Mouse (Mus musculus) cortical plate, adult 2 months (tissue): ENCODE measurements around the gene Cwh43. TPM values are rescaled to one million over a fixed set of nuclear protein-coding genes. Genes with fewer than 3 reads are reported as not detected.

Experiments used
- H3K27ac ChIP-seq: fragments of 200-500 bp; 2 replicates; pipeline ENCODE4 v1.5.1; 2012; ENCODE audit warnings: low read length, control low read depth, inconsistent platforms; ENCODE audit not compliant: insufficient read depth
- H3K4me1 ChIP-seq: fragments of 200-500 bp; 2 replicates; pipeline ENCODE4 v1.6.1; 2011; ENCODE audit warnings: low read length; ENCODE audit not compliant: control insufficient read depth, insufficient read depth
- H3K4me3 ChIP-seq: fragments of 200-500 bp; 2 replicates; pipeline ENCODE4 v1.5.1; 2011; ENCODE audit warnings: mild to moderate bottlenecking, low read length, control low read depth; ENCODE audit not compliant: insufficient read depth
- CTCF ChIP-seq: fragments of 200-500 bp; IDR thresholded peaks from 2 replicates; pipeline ENCODE4 v1.5.1; 2011; ENCODE audit warnings: mild to moderate bottlenecking, control low read depth, low read length; ENCODE audit not compliant: insufficient read depth; ENCODE audit errors: extremely low read depth
- POLR2A ChIP-seq: fragments of 200-500 bp; IDR thresholded peaks from 2 replicates; pipeline ENCODE4 v1.6.1; 2011; ENCODE audit warnings: mild to moderate bottlenecking, low read length, control low read depth; ENCODE audit not compliant: insufficient read depth; ENCODE audit errors: extremely low read depth
- polyA plus RNA-seq: library from polyadenylated mRNA; depleted of rRNA; stranded (reverse); fragments of >200 nt; gene quantifications from 2 replicates; pipeline ENCODE4 v1.2.3, GENCODE M21; 2012; rRNA removed

Cwh43 gene
- 2.8 and 3.6 TPM in 2 replicates for polyA plus RNA-seq

DNA sequence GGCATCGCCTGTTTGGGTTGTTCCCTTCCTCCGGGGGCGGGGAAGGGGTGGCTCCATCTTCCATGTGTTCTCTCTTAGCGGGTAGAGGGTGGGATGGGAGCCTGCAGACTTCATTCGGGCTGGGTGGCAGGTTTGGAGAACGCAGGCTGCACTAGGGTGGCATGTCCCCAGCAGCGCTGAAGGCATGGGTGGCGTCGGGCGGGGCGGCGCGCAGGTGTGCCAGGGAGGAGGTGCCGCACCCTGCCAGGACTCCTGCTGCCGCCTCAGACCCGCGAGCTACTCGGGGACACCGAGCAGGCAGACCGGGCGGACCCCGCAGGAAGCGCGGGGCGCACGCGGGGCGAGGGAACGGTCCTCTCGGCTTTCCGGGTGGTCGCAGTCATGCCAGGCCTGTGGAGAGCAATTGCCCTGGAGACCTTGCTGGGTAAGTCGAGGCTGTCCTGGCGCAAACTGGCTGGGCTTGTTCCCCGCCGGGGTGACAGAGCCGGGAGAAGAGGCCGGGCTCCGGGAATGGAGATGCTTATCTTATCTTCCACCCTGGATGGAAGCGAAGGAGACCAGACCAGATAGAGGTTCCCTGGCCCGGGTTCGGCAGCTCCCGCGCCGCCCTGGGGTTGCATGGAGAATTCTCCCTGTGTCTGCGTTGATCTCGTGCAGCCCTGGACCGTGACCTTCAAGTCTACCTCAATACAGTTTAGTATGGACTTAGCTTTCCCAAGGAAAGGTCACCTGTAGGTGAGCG lies at the start of gene Cwh43:
Cwh43 (plus strand) TSS at position 95 of the 742 bp plus-strand sequence.
- Histone ChIP-seq H3K27ac (no peak within 1 kb of the TSS), H3K4me1 (no peaks in the 10 kb centered on the region), H3K4me3 (peak within 1 kb of the TSS; percentile 39)
- TF ChIP-seq POLR2A (peak; percentile 39; the same call in 1 of the 2 replicates), CTCF (no peak)

DNA sequence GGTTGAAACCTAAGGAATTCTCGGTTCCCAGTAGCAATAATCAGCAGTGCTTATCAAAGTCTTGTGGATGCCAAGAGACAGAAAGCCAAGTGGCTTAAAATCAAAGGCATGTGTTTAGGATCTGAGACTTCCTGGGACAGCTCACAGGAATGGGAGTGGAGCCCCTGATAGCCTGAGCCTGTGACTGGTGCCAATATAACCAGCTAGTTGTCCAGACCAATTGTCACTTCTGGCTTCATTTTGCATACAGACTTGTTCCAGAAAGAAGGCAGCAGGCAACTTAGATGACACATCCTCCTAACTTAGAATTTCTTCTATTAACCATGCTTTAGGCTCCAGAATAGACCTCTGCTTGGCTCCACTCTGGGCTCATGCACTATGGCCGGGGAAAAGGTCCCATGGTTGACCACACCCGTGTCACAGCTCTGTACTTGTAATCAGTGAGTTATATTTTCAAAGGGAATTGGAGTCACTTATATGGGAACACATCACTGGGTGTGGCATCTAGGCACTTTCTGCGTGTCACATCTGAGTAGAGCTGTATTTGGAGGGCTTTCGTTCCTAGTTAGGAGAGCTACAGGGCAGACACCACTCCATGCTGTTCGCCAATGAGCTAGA lies 46.6 kb upstream of the Cwh43 start:
- peak overlapping the region; percentile 47 for H3K27ac ChIP-seq
- no peak overlapping the region for H3K4me3 ChIP-seq
- peaks cover 8% of the 10 kb centered on the region for H3K4me1 ChIP-seq
- TF ChIP-seq CTCF (no peak), POLR2A (no peak)

DNA sequence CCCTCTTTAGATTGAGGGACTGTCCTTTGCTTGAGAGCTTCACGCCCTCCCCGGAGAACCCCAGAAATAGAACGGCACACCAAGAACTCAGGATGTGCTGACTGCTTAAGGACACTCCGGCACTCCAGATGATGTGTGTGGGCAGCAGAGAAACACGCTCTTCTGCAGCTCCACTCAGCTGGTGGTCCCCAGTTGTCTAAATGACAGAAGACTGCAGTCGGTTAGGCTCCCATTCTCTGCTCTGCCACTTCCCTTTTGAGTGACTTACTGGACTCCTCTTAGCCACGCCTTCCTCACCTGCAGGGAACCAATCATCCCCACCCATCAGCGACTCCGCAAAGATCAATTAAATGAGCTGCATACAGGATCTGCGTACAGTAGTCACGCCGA lies 46.1 kb upstream of the Cwh43 start:
- Histone ChIP-seq H3K4me1 (peaks cover 8% of the 10 kb centered on the region), H3K27ac (0 out of 2 replicates have a peak overlapping the region, but pooled peaks have one; percentile 47), H3K4me3 (no peak overlapping the region)
- 0 out of 2 replicates have a peak, but pooled peaks have one; percentile 38 for TF ChIP-seq POLR2A
- no peak for TF ChIP-seq CTCF

DNA sequence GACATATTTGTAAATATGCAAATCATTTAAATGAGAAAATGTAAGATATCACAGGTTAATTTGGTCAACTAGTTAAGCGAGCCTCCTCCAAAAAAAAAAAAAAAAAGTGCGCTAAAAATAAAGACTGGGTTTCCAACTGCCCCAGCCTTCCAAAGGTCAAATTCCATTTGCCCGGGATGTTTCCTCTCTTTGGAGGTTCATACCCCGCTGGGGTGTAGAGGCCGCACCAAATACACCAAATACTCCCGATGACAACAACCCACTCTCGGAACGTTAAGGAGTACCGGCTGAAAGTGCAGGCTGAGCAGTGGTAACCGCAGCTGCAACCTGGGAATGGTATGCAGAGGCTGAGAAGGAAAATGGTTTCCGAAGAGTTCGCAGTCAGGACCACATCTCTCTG lies 45.6 kb upstream of the Cwh43 start:
- H3K4me3 ChIP-seq = no peak overlapping the region
- H3K27ac ChIP-seq = no peak overlapping the region

DNA sequence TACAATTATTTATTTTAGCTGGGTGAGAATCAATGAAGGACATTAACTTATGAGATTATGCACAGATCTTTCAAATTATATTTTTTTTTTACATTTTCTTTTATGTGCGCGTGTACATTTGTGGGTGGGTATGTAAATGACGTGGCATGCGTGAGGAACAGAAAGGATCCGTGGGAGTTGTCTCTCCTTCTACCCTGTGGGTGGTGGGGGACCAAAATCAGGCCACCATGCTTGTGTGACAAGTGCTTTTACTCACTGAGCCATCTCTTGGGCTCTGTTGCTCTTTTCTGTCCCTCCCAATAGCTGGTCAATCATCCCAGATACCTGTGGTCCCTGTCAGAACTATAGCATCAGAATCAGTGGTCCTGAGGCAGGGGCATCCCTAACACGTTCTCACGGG lies 43.5 kb upstream of the Cwh43 start:
- Histone ChIP-seq H3K27ac (peak overlapping the region; percentile 28; the same call in 1 of the 2 replicates), H3K4me1 (peaks cover 8% of the 10 kb centered on the region), H3K4me3 (no peak overlapping the region)
- TF ChIP-seq POLR2A (no peak), CTCF (no peak)

More for the DNA sequence above, 45.6 kb upstream of the Cwh43 start:
- peaks cover 8% of the 10 kb centered on the region for H3K4me1 ChIP-seq
- TF ChIP-seq CTCF (no peak), POLR2A (no peak)

DNA sequence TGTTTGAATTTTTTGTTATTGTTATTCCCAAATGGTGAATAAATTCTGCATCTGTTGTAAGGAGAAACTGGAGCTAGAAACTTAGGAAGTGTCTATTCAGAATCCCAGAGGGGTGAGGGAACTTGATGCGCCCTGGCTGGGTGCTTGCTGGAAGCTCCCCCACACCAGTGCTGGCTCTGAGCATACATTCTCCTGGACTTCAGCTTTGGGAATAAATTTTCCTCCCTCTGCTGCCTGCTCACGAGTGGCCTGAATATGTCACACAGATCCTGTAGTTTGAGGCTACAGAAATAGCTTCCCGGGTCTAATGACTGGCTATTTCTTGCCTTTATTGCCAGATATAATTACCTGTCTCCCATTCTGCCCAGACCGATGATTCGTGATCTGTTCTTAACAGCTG lies 43.1 kb upstream of the Cwh43 start:
- TF ChIP-seq POLR2A (no peak), CTCF (no peak)
- peaks cover 8% of the 10 kb centered on the region for H3K4me1 ChIP-seq
- H3K4me3 ChIP-seq = no peak overlapping the region
- H3K27ac ChIP-seq = 0 out of 2 replicates have a peak overlapping the region, but pooled peaks have one; percentile 28

DNA sequence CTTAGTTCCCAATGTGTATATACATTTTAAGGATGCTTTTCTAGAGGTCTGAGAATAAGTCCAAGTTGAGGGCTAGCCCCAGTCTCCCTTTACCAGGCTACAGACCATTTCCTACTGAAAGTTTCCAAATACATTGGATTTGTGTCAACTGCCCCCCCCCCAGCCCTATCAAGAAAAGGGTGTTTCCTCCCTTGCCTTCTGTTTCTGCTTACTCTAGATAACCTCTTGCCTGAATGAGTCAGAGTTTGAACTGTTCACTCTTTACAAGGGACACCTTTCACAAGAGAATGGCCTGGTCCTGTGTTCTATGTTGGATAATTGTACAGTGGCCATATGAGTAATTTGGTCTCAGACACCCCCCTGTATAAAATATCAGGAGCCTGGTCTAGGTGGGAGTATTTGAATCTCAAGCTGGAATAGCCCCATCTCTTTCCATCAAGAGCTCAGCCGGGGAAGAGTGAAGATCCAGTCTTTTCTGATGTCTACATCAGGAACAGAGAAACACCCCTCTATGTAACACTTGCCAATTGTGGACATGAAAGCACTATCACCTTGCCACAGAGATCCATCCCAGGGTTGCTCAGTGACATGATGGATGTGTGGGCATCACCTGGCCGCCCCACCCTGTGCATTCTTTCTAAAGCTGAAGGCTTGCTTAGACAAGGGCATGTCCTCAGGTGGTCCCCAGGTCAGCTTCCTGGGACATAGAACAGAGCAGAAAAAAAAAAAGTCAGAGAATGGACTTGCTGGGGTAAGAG lies 41.6 kb upstream of the Cwh43 start:
- H3K4me3 ChIP-seq = no peak overlapping the region
- H3K27ac ChIP-seq = no peak overlapping the region
- peaks cover 8% of the 10 kb centered on the region for H3K4me1 ChIP-seq
- no peak for TF ChIP-seq POLR2A
- no peak for TF ChIP-seq CTCF

DNA sequence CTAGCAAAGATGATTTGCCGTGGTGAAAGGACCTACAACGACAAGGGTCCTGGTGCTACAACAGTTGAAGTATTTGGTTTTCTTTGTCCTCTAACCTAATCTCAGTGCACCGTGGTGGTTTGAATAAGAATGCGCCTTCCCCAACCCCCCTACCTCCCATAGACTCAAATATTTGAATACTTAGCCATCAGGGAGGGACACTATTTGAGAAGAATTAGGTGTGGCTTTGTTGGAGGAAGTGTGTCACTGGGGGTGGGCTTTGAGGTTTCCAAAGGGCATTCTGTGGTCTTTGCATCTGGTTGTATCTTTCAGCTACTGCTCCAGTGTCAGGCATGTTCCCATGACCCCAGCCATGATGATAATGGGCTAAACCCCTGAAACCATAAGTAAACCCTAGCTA lies 38.0 kb upstream of the Cwh43 start:
- TF ChIP-seq POLR2A (no peak), CTCF (no peak)
- no peak overlapping the region for H3K27ac ChIP-seq

DNA sequence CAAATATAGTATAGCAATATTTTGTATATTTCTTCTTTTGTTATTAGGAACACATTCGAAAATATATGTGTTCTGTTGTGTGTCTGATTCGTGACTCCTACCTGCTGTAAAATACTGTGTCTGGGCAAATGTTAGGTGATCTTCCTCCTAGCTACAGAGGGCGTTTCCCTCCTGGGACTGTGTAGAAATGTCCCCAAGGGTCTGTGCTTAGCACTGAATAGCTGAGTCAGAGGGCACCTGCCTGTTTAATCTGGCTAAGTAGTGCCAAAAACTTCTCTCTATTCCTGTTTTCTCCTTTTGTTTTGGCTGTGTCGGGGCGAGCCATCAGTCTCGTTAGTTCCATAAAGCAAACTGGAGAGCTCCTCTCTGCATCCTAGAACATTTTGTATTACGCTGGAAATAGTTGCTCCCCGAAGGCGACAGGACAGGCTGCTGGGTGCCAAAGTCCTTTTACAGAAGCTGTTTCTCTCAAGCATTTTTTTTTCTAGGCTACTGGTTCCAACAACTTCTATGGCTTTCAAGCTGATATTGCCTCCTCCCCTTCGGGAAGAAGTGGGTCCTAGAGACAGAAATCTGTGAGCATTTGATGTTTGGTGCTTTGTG lies 36.9 kb upstream of the Cwh43 start:
- Histone ChIP-seq H3K4me1 (0 out of 2 replicates have a peak, but pooled peaks cover 1% of the 10 kb centered on the region), H3K4me3 (no peak overlapping the region), H3K27ac (no peak overlapping the region)
- TF ChIP-seq POLR2A (no peak), CTCF (no peak)

More for the DNA sequence above, 38.0 kb upstream of the Cwh43 start:
- no peak overlapping the region for H3K4me3 ChIP-seq
- H3K4me1 ChIP-seq = 0 out of 2 replicates have a peak, but pooled peaks cover 2% of the 10 kb centered on the region
